Mouse (Mus musculus): ENCODE measurements around the gene Capn7. TPM values are rescaled to one million over a fixed set of nuclear protein-coding genes. Genes with fewer than 3 reads are reported as not detected.

Gene Capn7
- 38.9 and 41.0 TPM in 2 replicates for polyA plus RNA-seq (2016; fragmentation: Nextera tagmentation; extraction: Ambion mirVana)

DNA sequence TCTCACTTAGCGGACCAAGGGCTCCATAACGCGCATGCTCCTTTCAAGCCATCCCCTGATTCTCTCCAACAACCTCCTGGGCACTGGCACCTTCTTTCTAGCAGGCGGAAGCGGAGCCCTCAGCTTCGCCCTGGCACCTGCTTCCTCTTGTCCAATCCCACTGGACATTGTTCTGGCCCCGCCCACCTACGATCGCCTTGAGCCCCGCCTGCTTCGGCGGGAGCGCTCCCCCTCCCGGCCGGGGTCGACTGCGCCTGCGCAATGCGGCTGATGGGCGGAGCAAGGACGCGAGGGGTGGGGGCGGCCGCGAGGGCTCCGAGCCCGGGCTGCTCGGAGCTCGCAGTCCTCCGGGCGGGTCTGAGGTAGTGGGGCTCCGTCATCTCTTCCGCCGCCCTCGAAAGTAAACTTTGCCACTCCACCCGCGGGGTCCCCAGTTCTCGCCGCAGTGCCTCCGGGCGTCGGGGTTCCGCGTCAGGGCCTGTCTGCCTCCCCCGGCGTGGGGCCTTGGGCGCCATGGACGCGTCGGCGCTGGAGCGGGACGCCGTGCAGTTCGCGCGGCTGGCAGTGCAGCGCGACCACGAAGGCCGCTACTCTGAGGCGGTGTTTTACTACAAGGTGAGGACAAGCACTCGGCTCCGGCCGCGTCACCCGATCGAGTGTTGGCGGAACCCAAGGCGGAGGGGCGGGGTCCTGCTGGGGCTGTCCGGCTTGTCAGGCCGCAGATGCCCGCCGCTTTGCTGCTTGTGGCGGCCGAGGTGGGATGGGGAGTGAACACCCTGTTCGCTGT is at the start of gene Capn7:
Capn7 (plus strand) TSS at position 270 of the 787 bp plus-strand sequence.
- H3K4me1 ChIP-seq (replicated peaks), result peaks cover 11% of the 10 kb centered on the region
- H3K9ac ChIP-seq (replicated peaks), result peak within 1 kb of the TSS; percentile 88
- peak within 1 kb of the TSS; percentile 84 for H3K4me3 ChIP-seq (replicated peaks)
- H3K27ac ChIP-seq, result peak within 1 kb of the TSS; percentile 97
- peak within 1 kb of the TSS; percentile 75 for H3K4me2 ChIP-seq
- no peaks in the 10 kb centered on the region for H3K27me3 ChIP-seq
- no peaks in the 10 kb centered on the region for H3K9me3 ChIP-seq
- WGBS, result under 1% methylated on average over 78 of the region's 78 CpGs
- ATAC-seq (ENCODE audit: insufficient number of reproducible peaks, insufficient read depth, low FRiP score, low TSS enrichment, low read depth), result peak; percentile 96
- peaks cover 12% of the 10 kb centered on the region; the same call in 1 of the 2 replicates for H3K36me3 ChIP-seq

DNA sequence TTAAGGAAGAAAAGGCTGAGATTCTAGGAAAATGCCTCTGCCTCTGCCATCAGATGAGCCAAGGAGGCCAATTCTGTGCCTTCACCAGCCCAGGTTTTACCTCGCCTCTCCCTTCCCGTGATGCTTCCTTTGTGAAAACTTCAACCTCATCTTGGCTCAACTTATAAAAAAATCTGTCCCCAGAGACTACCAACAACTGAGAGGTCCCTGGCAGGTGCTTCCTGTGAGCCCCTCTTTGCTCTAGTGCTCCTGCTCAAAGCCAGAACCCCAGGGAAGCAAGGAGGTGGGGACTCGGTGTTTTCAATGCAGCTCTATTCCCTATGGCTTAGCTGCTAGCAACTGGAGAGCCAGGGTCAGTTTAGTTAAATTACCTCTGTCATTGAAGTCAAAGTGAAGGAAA is 23.2 kb upstream of the Capn7 start:
- no peak for ATAC-seq (ENCODE audit: insufficient number of reproducible peaks, insufficient read depth, low FRiP score, low TSS enrichment, low read depth)
- no peak overlapping the region for H3K27ac ChIP-seq
- 59% methylated on average over 3 of the region's 3 CpGs for WGBS

DNA sequence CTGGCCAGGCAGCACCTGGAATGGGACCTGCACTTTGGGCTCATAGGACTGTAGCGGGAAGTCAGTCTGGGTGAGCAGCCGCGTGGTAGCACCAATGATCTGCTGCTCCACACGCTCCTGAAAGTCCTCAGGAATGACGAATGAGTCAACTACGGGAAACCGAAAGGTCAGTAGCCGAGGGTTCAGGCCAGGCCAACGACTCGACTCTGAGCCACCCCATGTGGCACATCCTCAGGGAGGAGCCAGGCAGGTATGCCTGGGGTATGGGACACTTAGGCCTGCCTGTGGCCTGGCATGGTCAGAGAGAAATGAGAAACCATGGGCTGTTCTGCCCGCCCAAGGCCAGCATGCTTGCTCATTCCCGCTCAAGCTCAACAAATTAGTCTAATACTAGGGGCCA is 19.8 kb upstream of the Capn7 start:
- Histone ChIP-seq H3K27me3 (no peaks in the 10 kb centered on the region), H3K9ac (replicated peaks) (no peak overlapping the region)
- 66% methylated on average over 12 of the region's 12 CpGs for WGBS

More for the DNA sequence above, 23.2 kb upstream of the Capn7 start:
- H3K9me3 ChIP-seq, result no peaks in the 10 kb centered on the region
- peaks cover 4% of the 10 kb centered on the region; the same call in 1 of the 2 replicates for H3K4me1 ChIP-seq (replicated peaks)
- no peak overlapping the region for H3K9ac ChIP-seq (replicated peaks)
- H3K4me2 ChIP-seq, result no peak overlapping the region
- H3K36me3 ChIP-seq, result no peaks in the 10 kb centered on the region
- H3K27me3 ChIP-seq, result no peaks in the 10 kb centered on the region
- no peak overlapping the region for H3K4me3 ChIP-seq (replicated peaks)

DNA sequence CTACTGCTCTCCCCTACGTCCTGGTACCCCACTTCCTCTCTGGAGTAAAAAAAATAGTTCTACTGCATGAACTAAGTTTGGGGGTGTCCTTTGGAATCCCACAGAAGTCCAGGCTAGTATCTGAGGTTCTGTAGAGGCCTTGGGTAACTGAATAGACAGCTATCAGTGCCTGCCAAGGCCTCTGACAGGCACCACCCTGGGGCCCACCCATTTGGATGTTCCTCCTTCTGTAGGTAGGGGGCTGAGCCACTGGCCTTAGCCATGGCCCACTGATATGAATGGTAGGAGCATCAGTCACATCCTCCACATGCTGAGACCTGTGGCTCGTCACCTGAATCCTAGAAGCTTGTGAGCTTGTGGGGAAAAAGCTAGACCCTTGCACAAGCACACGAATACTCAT is 18.7 kb upstream of the Capn7 start:
- 81% methylated on average over 3 of the region's 3 CpGs for WGBS
- Histone ChIP-seq H3K9ac (replicated peaks) (no peak overlapping the region), H3K27ac (no peak overlapping the region), H3K36me3 (no peaks in the 10 kb centered on the region), H3K9me3 (no peaks in the 10 kb centered on the region), H3K4me1 (replicated peaks) (peaks cover 4% of the 10 kb centered on the region; the same call in 1 of the 2 replicates), H3K4me3 (replicated peaks) (no peak overlapping the region), H3K27me3 (no peaks in the 10 kb centered on the region), H3K4me2 (no peak overlapping the region)
- ATAC-seq (ENCODE audit: insufficient number of reproducible peaks, insufficient read depth, low FRiP score, low TSS enrichment, low read depth), result no peak

More for the DNA sequence above, 19.8 kb upstream of the Capn7 start:
- Histone ChIP-seq H3K4me2 (no peak overlapping the region), H3K9me3 (no peaks in the 10 kb centered on the region), H3K27ac (no peak overlapping the region), H3K4me3 (replicated peaks) (no peak overlapping the region), H3K4me1 (replicated peaks) (peaks cover 4% of the 10 kb centered on the region; the same call in 1 of the 2 replicates), H3K36me3 (no peaks in the 10 kb centered on the region)
- no peak for ATAC-seq (ENCODE audit: insufficient number of reproducible peaks, insufficient read depth, low FRiP score, low TSS enrichment, low read depth)

DNA sequence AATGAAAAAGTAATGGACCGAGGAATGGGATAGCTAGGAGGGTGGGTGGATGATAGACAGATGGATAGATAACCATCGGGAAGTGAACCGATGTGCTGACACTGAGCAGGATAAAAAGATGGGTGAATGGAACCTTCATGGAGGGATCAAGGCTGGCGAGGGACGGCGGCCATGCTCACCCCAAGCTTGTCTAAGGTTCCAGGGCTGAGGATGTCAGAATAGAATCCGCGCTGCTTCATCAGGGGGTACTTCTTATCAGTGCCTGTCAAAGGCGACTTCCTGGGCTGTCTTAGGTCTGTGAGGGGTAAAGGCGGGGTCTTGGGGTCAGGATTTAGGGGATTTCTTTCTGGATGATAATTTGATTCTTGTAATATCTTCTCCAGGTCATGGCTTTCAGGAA is 16.9 kb upstream of the Capn7 start:
- no peaks in the 10 kb centered on the region for H3K9me3 ChIP-seq
- H3K4me3 ChIP-seq (replicated peaks), result no peak overlapping the region
- H3K27me3 ChIP-seq, result no peaks in the 10 kb centered on the region
- no peaks in the 10 kb centered on the region for H3K4me1 ChIP-seq (replicated peaks)
- no peak for ATAC-seq (ENCODE audit: insufficient number of reproducible peaks, insufficient read depth, low FRiP score, low TSS enrichment, low read depth)
- no peaks in the 10 kb centered on the region for H3K36me3 ChIP-seq
- H3K4me2 ChIP-seq, result no peak overlapping the region
- no peak overlapping the region for H3K27ac ChIP-seq
- WGBS, result 87% methylated on average over 10 of the region's 10 CpGs
- H3K9ac ChIP-seq (replicated peaks), result no peak overlapping the region

DNA sequence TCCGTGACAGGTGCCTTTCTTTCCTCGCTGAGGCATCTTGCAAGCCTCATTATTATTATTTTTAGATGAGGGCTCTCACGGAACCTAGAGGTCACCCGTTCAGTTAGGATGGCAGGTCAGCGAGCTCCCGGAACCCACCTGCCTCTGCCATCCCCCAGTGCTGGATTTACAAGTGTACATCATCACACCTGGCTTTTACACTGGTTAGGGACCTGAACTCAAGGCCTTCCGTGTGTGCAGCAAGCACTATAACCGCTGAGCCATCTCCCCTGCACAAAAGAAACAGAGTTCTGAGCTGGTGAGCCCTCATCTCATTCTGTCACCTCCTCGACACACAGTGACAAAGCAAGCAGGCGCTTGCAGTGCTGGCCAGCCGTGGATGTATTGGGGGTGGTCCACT is 15.3 kb upstream of the Capn7 start:
- Histone ChIP-seq H3K27me3 (no peaks in the 10 kb centered on the region), H3K4me2 (no peak overlapping the region), H3K27ac (no peak overlapping the region), H3K4me1 (replicated peaks) (no peaks in the 10 kb centered on the region), H3K9me3 (no peaks in the 10 kb centered on the region), H3K9ac (replicated peaks) (no peak overlapping the region), H3K4me3 (replicated peaks) (no peak overlapping the region), H3K36me3 (no peaks in the 10 kb centered on the region)
- WGBS, result 84% methylated on average over 11 of the region's 11 CpGs
- ATAC-seq (ENCODE audit: insufficient number of reproducible peaks, insufficient read depth, low FRiP score, low TSS enrichment, low read depth), result no peak

DNA sequence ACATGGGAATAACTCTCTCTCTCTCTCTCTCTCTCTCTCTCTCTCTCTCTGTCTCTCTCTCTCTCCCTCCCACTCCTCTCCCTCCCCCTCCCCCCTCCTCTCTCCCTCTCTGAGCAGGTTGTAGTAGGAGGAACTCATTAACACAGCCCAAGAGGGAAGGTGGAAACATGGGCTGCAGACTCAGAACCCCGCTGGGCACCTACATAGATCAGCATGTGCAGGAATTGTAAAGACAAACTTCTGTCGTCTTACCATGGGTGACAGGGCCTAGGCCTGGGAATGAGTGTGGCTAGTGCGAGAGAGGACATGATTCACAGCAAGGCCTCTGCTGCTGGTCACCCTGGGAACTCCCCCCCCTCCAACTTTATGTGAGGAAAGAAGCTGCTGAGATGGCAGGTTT is 14.2 kb upstream of the Capn7 start:
- Histone ChIP-seq H3K9me3 (no peaks in the 10 kb centered on the region), H3K4me3 (replicated peaks) (no peak overlapping the region), H3K27ac (no peak overlapping the region), H3K36me3 (no peaks in the 10 kb centered on the region), H3K4me1 (replicated peaks) (no peaks in the 10 kb centered on the region), H3K9ac (replicated peaks) (no peak overlapping the region), H3K4me2 (no peak overlapping the region), H3K27me3 (no peaks in the 10 kb centered on the region)
- WGBS, result 81% methylated on average over 3 of the region's 3 CpGs
- ATAC-seq (ENCODE audit: insufficient number of reproducible peaks, insufficient read depth, low FRiP score, low TSS enrichment, low read depth), result no peak

DNA sequence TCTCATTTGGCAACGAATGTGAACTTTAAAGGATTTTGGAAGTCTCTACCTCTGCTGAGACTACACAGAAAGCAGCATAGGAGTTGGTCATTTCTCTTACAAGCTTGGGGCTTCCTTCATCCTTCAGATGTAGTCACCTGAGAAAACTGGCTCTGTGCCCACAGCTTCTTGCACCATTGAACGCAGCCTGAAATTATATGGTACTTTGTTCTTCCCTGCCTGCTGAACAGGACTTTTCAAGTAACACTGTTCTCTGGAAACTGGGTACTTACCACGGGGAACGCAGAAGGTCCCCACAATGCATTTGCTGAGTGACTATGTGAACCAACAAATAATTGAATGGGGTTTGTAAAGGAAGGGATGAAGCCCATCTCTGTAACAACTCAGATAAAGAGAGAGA is 13.2 kb upstream of the Capn7 start:
- H3K36me3 ChIP-seq, result no peaks in the 10 kb centered on the region
- H3K9me3 ChIP-seq, result no peaks in the 10 kb centered on the region
- no peaks in the 10 kb centered on the region for H3K4me1 ChIP-seq (replicated peaks)
- 82% methylated on average over 4 of the region's 4 CpGs for WGBS
- peak overlapping the region; percentile 40; the same call in 1 of the 2 replicates for H3K9ac ChIP-seq (replicated peaks)
- no peak for ATAC-seq (ENCODE audit: insufficient number of reproducible peaks, insufficient read depth, low FRiP score, low TSS enrichment, low read depth)
- H3K4me3 ChIP-seq (replicated peaks), result peak overlapping the region; percentile 39
- no peaks in the 10 kb centered on the region for H3K27me3 ChIP-seq
- peak overlapping the region; percentile 66 for H3K4me2 ChIP-seq
- H3K27ac ChIP-seq, result no peak overlapping the region

DNA sequence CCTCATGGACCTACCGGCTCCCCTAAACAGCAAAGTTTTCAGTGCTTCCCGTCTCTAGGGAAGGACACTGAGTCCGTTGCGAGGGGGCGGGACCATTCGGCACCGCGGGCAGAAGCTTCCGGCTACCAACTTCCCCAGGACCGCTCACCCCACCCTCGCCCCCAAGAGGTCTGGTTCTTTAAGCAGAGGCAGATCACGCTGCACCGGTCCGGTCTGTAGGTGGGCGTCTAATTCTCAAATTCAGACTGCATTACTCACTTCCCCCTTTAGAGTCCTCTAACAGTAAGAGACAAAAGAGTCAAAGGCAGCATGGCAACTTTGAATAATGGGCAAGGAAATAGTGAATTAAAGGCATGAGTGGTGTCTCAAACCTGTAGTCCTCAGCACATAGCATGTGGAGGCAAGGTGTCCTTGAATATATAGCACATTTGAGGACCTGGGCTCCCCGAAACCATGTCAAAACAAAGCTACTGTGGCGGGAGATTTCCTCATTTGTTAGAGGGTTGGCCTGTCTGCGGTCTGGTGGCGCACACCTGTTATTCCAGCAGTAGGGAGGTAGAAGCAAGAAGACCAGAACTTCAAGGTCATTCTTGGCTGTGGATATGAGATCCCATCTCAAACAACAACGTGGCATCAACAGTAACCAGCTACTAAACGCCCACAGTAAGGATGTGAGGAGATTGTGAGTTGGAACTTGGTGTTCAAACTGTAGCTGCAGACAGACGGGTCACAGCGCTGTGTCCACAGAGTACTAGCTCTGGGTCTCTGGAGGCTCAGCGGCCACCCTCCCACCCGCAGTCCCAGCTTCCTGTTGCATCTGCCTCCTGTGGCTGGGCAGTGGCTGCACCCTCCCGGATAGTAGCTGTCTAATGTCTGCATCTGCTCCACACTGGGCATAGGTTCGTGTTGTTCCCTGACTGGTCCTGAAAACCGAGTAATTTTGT is 12.3 kb upstream of the Capn7 start, which contains the start of gene Dnah1:
Dnah1 (minus strand) TSS at position 48 of the 944 bp plus-strand sequence.
- Histone ChIP-seq H3K36me3 (no peaks in the 10 kb centered on the region), H3K9ac (replicated peaks) (peak within 1 kb of the TSS; percentile 40), H3K4me1 (replicated peaks) (no peaks in the 10 kb centered on the region), H3K27me3 (no peaks in the 10 kb centered on the region), H3K27ac (no peak within 1 kb of the TSS), H3K4me3 (replicated peaks) (peak within 1 kb of the TSS; percentile 39), H3K9me3 (no peaks in the 10 kb centered on the region), H3K4me2 (peak within 1 kb of the TSS; percentile 66)
- no peak for ATAC-seq (ENCODE audit: insufficient number of reproducible peaks, insufficient read depth, low FRiP score, low TSS enrichment, low read depth)
- 33% methylated on average over 28 of the region's 28 CpGs for WGBS

DNA sequence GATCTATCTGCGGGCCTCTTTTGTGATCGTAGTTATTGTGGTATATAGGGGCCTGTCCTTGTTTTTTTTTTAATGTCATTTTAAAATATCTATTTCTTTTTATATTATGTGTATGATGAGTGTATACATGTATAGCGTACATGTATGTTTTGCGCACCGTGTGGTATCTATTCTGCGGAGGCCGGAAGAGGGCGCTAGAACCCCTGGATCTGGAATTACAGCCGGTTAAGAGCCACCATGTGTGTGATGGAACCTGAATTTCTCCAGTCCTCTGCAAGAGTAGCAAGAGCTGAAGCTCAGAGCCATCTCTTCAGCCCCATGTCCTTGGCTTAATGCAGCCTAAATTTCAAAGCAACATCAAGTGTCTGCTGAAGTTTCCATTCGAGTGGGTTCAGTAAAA is 11.6 kb upstream of the Capn7 start:
- WGBS, result 64% methylated on average over 10 of the region's 10 CpGs
- H3K4me1 ChIP-seq (replicated peaks), result no peaks in the 10 kb centered on the region
- H3K27me3 ChIP-seq, result 0 out of 2 replicates have a peak, but pooled peaks cover 5% of the 10 kb centered on the region
- no peaks in the 10 kb centered on the region for H3K9me3 ChIP-seq
- H3K9ac ChIP-seq (replicated peaks), result no peak overlapping the region
- no peak for ATAC-seq (ENCODE audit: insufficient number of reproducible peaks, insufficient read depth, low FRiP score, low TSS enrichment, low read depth)
- H3K36me3 ChIP-seq, result no peaks in the 10 kb centered on the region
- H3K4me2 ChIP-seq, result no peak overlapping the region
- H3K4me3 ChIP-seq (replicated peaks), result no peak overlapping the region
- H3K27ac ChIP-seq, result no peak overlapping the region

DNA sequence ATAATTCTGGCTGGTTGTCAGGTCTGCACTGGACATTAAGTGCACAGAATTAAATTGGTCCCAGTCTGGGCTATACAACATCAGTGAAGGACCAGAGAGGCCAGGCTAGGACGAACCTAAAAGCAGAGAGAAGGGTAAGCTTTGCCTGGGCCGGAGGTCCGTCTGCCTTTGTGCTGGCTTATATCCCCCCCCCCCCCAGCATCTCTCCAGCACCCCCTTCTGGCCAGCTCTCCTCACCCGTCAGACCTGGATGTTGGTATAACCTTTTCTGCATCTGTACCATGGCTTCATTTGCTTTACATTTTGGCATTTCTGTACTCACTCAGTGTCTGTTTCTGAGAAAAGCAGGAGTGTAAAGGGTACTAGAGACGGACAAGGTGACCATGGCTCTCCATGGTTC is 10.9 kb upstream of the Capn7 start:
- Histone ChIP-seq H3K9ac (replicated peaks) (no peak overlapping the region), H3K36me3 (no peaks in the 10 kb centered on the region), H3K27ac (no peak overlapping the region), H3K9me3 (no peaks in the 10 kb centered on the region), H3K4me3 (replicated peaks) (no peak overlapping the region), H3K27me3 (peaks cover 6% of the 10 kb centered on the region), H3K4me2 (no peak overlapping the region), H3K4me1 (replicated peaks) (no peaks in the 10 kb centered on the region)
- WGBS, result 54% methylated on average over 5 of the region's 5 CpGs
- ATAC-seq (ENCODE audit: insufficient number of reproducible peaks, insufficient read depth, low FRiP score, low TSS enrichment, low read depth), result no peak

All from limb, embryonic 12.5 days (tissue).